Mouse (Mus musculus) limb, embryonic 11.5 days (tissue): ENCODE results near the gene Pard3b. TPM values are rescaled to one million over a fixed set of nuclear protein-coding genes. Genes with fewer than 3 reads are reported as not detected.
A peak's percentile ranks its signal among the peaks of the same experiment; 100 is the strongest.

Experiments
- ATAC-seq: fragments of 200-750 bp; cut with Nextera tagmentation; 2 replicates; pipeline ENCODE4 v1.8.0; 2017; ENCODE audit warnings: low read depth; ENCODE audit not compliant: insufficient number of reproducible peaks, low FRiP score, low TSS enrichment
- DNase-seq: peaks from one replicate; pipeline ENCODE4 v3.0.0-alpha.2; 2015; ENCODE audit warnings: low spot score
- H3K27ac ChIP-seq: fragments of 300-500 bp; sonication (generic); replicated peaks from 2 replicates; pipeline ENCODE4 v1.5.1; 2014; ENCODE audit warnings: low read depth, mild to moderate bottlenecking, low read length
- H3K27me3 ChIP-seq: fragments of 300-500 bp; sonication (generic); 2 replicates; pipeline ENCODE4 v1.6.1; 2014; ENCODE audit warnings: mild to moderate bottlenecking, low read length, mixed read lengths; ENCODE audit not compliant: control insufficient read depth, insufficient read depth
- H3K36me3 ChIP-seq: fragments of 300-500 bp; sonication (generic); 2 replicates; pipeline ENCODE4 v1.6.1; 2014; ENCODE audit warnings: mild to moderate bottlenecking, low read length, moderate library complexity, mixed read lengths; ENCODE audit not compliant: control insufficient read depth, insufficient read depth
- H3K4me1 ChIP-seq: fragments of 300-500 bp; sonication (generic); 2 replicates; pipeline ENCODE4 v1.6.1; 2014; ENCODE audit warnings: low read length, mixed read lengths; ENCODE audit not compliant: control insufficient read depth, insufficient read depth
- H3K4me2 ChIP-seq: fragments of 300-500 bp; sonication (generic); 2 replicates; pipeline ENCODE4 v1.6.1; 2014; ENCODE audit warnings: low read depth, mild to moderate bottlenecking, moderate library complexity; ENCODE audit not compliant: severe bottlenecking
- H3K4me3 ChIP-seq: fragments of 300-500 bp; sonication (generic); 2 replicates; pipeline ENCODE4 v1.5.1; 2014; ENCODE audit warnings: low read depth, low read length
- H3K9ac ChIP-seq: fragments of 300-500 bp; sonication (generic); 2 replicates; pipeline ENCODE4 v1.6.1; 2014; ENCODE audit warnings: mild to moderate bottlenecking, low read length
- H3K9me3 ChIP-seq: fragments of 300-500 bp; sonication (generic); 2 replicates; pipeline ENCODE4 v1.6.1; 2016; ENCODE audit warnings: low read length; ENCODE audit not compliant: control insufficient read depth
- WGBS: fragments of 180-500 bp; shearing (Covaris S2); extraction: QIAGEN DNeasy Blood & Tissue Kit; methylation state at CpG from one replicate; pipeline ENCODE4 v1.1.7; 2014; 5-methylcytosine and 5-hydroxymethylcytosine counted together
- polyA plus RNA-seq: library from polyadenylated mRNA; unstranded; fragments of >200 nt; fragmentation: Nextera tagmentation; extraction: Ambion mirVana; gene quantifications from 2 replicates; pipeline ENCODE4 v1.2.1, GENCODE M21; 2014

The Pard3b gene
- polyA plus RNA-seq, 1 experiment from 2014 or later = 9.3 TPM

DNA sequence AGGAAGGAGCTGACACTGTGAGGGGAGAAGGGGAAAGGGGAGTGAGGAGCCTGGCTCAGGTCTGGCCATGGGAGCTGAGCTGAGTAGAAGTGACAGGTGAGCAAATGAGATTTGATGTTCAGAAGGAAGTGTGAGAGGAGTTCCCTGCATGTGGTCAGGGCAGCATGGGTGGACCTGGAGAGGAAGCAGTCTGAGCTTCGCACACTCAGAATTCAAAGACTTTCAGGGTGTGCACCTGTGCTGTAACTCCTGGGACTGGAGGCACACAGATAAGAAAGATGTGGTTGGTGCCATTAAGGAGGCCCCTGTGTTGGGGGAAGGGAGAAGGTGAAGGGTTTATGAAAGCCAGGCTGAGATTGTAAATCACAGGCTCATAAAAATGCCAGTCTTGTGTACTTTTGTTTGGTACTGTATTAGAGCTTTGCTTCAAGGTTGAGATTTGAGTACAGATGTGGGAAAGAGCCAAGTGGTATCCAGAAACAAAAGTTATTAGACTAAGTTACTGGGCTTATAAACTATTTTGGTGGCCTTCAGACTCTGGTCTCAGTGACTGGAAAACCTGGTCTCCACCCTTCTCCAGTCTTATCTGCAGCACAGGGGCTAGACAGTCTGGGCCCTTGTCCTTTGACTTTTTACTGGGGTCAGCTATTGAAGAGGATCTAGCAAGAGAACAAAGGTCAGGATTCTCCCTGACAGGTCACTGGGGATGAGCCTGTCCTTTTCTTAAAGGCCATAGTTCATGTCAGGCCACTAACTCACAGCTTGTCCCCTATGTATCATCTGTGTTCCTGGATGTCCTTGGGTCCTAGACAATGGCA is 13.0 kb downstream of the Pard3b start:
- H3K9me3 ChIP-seq = no peaks in the 10 kb centered on the region
- no peak overlapping the region for H3K4me3 ChIP-seq
- H3K9ac ChIP-seq = no peak overlapping the region
- H3K27me3 ChIP-seq = no peaks in the 10 kb centered on the region
- DNase-seq (peak; percentile 42), ATAC-seq (no peak)
- 14% methylated on average over 1 of the region's 1 CpGs for WGBS
- H3K4me1 ChIP-seq = peaks cover 6% of the 10 kb centered on the region
- no peak overlapping the region for H3K27ac ChIP-seq
- H3K4me2 ChIP-seq = no peak overlapping the region
- H3K36me3 ChIP-seq = no peaks in the 10 kb centered on the region

DNA sequence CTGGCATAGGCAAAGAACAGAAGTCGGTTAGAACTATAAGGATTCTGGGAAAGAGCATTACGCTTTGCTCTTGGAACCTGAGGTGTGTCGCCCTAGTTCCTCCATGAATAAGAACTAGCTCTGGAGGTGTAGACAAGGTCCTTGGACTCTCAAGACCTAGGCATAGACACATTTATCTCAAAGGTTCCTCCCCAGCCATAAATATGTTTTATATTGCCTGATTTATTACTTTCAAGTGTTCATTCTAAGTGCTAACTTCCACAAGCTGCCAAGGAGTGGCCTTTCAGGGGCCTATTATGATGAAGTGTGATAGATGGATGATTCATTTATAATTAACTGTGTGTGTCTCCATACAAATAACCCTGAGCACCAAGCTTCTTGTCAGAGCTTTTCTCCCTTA is 19.1 kb downstream of the Pard3b start:
- 89% methylated on average over 3 of the region's 3 CpGs for WGBS
- Histone ChIP-seq H3K4me1 (no peaks in the 10 kb centered on the region), H3K36me3 (no peaks in the 10 kb centered on the region), H3K9ac (no peak overlapping the region), H3K4me2 (no peak overlapping the region), H3K27me3 (no peaks in the 10 kb centered on the region), H3K9me3 (no peaks in the 10 kb centered on the region), H3K27ac (no peak overlapping the region), H3K4me3 (no peak overlapping the region)
- no peak for ATAC-seq
- DNase-seq = no peak

DNA sequence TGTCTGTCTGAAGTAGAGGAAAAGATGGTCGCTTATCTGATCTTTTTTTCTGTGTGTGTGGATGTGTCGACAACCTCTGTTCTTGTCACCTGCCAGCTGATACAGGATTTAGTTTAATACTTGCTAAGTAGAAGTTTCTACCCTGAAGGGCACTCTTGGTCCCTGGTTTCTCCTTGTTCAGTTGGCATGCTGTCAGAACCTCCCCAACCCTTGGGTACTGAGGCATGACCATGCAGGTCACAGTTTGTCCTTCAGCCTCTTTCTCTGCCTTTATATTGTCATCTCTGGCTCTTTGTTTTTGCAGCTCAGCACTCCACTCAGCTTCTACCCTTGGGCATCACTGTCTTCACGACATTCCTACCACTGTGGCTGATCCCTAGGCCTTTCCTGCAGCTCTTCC is 21.3 kb downstream of the Pard3b start:
- Histone ChIP-seq H3K27me3 (no peaks in the 10 kb centered on the region), H3K36me3 (no peaks in the 10 kb centered on the region), H3K4me3 (no peak overlapping the region), H3K4me1 (no peaks in the 10 kb centered on the region), H3K9me3 (no peaks in the 10 kb centered on the region), H3K27ac (no peak overlapping the region), H3K4me2 (no peak overlapping the region), H3K9ac (no peak overlapping the region)
- WGBS = 81% methylated on average over 3 of the region's 3 CpGs
- DNase-seq = no peak
- no peak for ATAC-seq

DNA sequence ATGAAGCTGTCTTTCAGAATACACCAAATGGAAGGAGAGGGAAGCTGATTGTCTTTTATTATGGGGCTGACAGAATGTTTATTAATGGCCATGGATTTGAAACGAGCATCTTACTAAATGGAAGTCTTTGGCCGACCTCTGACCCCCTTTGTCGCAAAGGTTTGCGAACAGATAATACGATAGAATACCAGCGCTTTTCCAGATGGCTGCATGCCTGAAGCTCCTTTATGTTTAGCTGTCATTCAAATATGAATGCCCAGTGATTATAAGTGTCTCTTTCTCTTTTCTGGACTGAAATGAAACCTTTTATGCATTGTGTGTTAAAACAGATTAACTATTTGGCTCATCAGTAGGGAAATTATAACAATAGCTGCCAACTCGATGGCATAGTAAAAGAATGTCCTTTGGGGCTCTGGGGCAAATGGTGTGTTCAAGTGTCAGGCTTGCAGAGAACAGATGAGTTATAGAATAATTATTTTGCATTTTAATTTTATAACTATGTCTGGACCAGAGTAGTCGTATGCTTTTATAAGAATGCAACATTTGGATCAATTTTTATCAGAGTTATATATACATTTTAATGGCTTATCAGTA is 46.7 kb downstream of the Pard3b start:
- WGBS = 57% methylated on average over 8 of the region's 8 CpGs
- H3K4me3 ChIP-seq = no peak overlapping the region
- no peak overlapping the region for H3K4me2 ChIP-seq
- H3K27me3 ChIP-seq = no peaks in the 10 kb centered on the region
- ATAC-seq (no peak), DNase-seq (no peak)
- no peaks in the 10 kb centered on the region for H3K36me3 ChIP-seq
- H3K9ac ChIP-seq = no peak overlapping the region
- H3K9me3 ChIP-seq = no peaks in the 10 kb centered on the region
- no peaks in the 10 kb centered on the region for H3K4me1 ChIP-seq
- no peak overlapping the region for H3K27ac ChIP-seq

DNA sequence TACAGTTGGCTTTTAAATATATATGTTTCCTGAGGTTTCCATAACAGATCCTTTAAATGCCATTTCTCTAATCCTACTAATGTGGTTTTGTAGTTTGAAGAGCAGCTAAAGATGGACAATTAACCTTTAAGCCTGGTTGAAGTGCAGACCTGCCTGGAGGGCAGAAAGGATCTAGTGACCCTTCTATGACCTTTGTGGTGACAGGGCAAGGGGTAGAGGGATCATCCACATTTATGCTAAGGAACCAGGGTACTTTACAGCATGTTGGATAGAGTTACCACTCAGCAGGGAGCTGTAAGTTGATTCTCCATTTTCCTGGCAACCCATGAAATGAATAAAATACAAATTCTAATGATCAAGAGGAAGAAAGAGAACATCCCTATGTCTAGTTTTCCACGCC is 47.3 kb downstream of the Pard3b start:
- no peaks in the 10 kb centered on the region for H3K9me3 ChIP-seq
- H3K36me3 ChIP-seq = no peaks in the 10 kb centered on the region
- ATAC-seq (no peak), DNase-seq (no peak)
- H3K27me3 ChIP-seq = no peaks in the 10 kb centered on the region
- H3K4me2 ChIP-seq = no peak overlapping the region
- no peak overlapping the region for H3K9ac ChIP-seq
- WGBS = 94% methylated on average over 1 of the region's 1 CpGs
- H3K4me3 ChIP-seq = no peak overlapping the region
- no peaks in the 10 kb centered on the region for H3K4me1 ChIP-seq
- H3K27ac ChIP-seq = no peak overlapping the region

DNA sequence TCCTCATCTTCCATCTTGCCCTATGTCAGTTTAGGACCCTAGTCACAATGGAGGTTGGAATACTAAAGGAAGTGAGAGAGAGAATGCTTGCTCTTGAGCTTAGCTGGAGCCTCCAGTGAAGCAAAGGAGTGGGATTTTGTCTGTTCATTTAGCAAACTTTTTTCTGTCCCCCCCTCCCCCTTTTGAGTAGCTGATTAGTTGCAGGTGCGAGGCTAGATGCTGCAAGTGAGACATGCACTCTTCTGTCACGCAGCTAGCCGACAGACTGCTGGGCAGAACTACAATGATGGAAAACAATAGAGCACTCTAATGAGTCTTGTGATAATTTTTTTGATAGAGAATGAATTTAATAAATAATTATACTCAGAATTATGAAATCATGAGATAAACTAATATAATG is 49.7 kb downstream of the Pard3b start:
- no peak overlapping the region for H3K4me2 ChIP-seq
- no peak overlapping the region for H3K4me3 ChIP-seq
- H3K4me1 ChIP-seq = no peaks in the 10 kb centered on the region
- 15% methylated on average over 3 of the region's 3 CpGs for WGBS
- no peaks in the 10 kb centered on the region for H3K36me3 ChIP-seq
- H3K27me3 ChIP-seq = no peaks in the 10 kb centered on the region
- no peak overlapping the region for H3K27ac ChIP-seq
- no peaks in the 10 kb centered on the region for H3K9me3 ChIP-seq
- DNase-seq (no peak), ATAC-seq (no peak)
- H3K9ac ChIP-seq = no peak overlapping the region

DNA sequence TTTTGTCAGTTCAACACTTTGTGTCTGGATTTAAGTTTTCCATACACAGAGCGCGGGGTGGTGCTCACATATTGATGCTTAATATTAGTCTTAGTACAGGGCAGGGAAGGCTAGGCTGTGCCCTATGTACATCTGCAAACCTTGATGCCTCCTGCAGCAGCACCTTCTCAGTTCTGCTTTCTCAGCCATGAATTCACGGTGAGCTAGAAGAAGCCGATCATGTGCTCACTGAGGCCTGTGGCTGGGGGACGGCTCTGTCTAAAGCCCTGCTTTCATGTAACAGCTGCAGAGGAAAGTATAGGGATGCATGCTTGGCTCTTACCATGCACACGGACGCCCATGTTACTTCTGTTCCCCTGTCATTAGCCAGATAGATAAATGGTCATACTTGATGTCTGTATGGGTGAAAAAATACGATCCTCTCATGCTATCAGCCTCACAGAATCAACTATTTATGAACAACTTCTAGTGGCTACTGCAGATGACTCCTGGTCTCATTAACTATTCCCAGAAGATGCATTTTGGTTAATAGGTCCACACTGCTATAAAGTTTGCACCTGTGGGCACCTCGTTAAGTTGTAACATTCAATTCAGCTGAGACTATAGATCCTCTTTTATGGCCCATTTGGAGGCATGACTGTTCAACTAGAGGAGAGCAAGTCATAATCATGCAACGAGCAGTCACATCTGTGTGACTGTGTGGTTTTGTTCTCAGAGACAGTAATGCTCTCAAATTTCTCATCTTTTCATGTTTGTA is 60.0 kb downstream of the Pard3b start:
- H3K27me3 ChIP-seq = no peaks in the 10 kb centered on the region
- H3K36me3 ChIP-seq = no peaks in the 10 kb centered on the region
- no peak overlapping the region for H3K9ac ChIP-seq
- no peak overlapping the region for H3K4me2 ChIP-seq
- DNase-seq (peak; percentile 44), ATAC-seq (no peak)
- WGBS = 48% methylated on average over 10 of the region's 10 CpGs
- no peak overlapping the region for H3K27ac ChIP-seq
- H3K4me3 ChIP-seq = no peak overlapping the region
- H3K4me1 ChIP-seq = no peaks in the 10 kb centered on the region
- H3K9me3 ChIP-seq = no peaks in the 10 kb centered on the region

DNA sequence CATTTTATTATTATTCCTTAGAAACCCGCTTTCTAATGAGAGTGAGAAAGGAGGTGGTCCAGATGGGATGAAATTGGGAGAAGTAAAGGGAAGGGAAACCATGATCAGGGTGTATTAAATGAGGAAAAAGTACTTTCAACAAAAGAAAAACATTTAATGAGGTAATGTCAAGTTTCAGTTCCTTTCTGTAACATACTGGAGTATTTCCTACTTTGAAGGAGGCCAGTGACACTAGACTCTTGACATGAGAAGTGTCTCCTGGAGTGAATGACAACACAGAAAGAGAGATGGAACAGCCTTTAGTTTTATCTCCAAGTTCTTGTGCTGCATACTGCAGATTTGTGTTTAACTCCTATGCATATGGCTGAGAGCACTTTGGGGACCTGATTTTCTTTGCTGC is 71.2 kb downstream of the Pard3b start:
- Histone ChIP-seq H3K27me3 (no peaks in the 10 kb centered on the region), H3K36me3 (no peaks in the 10 kb centered on the region), H3K9ac (no peak overlapping the region), H3K9me3 (no peaks in the 10 kb centered on the region), H3K27ac (no peak overlapping the region), H3K4me1 (no peaks in the 10 kb centered on the region), H3K4me3 (no peak overlapping the region), H3K4me2 (no peak overlapping the region)
- DNase-seq (no peak), ATAC-seq (no peak)
- WGBS = 90% methylated on average over 1 of the region's 1 CpGs
